Mouse (Mus musculus) stomach, embryonic 16.5 days (tissue): ENCODE measurements around the gene Igf2bp1. TPM values are rescaled to one million over a fixed set of nuclear protein-coding genes. Genes with fewer than 3 reads are reported as not detected.

Experiments
- ATAC-seq: fragments of 200-750 bp; cut with Nextera tagmentation; 2 replicates; pipeline ENCODE4 v1.8.0; 2017; ENCODE audit warnings: moderate number of reproducible peaks, moderate TSS enrichment; ENCODE audit not compliant: insufficient read depth, low FRiP score
- H3K27ac ChIP-seq: fragments of 300-500 bp; sonication (generic); 2 replicates; pipeline ENCODE4 v1.5.1; 2014; ENCODE audit warnings: low read length
- H3K27me3 ChIP-seq: fragments of 300-500 bp; sonication (generic); 2 replicates; pipeline ENCODE4 v1.6.1; 2014; ENCODE audit warnings: low read length, control low read depth, mixed read lengths; ENCODE audit not compliant: control insufficient read depth, insufficient read depth
- H3K36me3 ChIP-seq: fragments of 300-500 bp; sonication (generic); 2 replicates; pipeline ENCODE4 v1.6.1; 2014; ENCODE audit warnings: low read length; ENCODE audit not compliant: control insufficient read depth, insufficient read depth
- H3K4me1 ChIP-seq: fragments of 300-500 bp; sonication (generic); 2 replicates; pipeline ENCODE4 v1.6.1; 2014; ENCODE audit warnings: low read length, control low read depth, mixed read lengths; ENCODE audit not compliant: control insufficient read depth, insufficient read depth
- H3K4me2 ChIP-seq: fragments of 300-500 bp; sonication (generic); 2 replicates; pipeline ENCODE4 v1.6.1; 2014; ENCODE audit warnings: low read depth, low read length, mixed read lengths
- H3K4me3 ChIP-seq: fragments of 300-500 bp; sonication (generic); replicated peaks from 2 replicates; pipeline ENCODE4 v1.5.1; 2014; ENCODE audit warnings: mild to moderate bottlenecking, low read length
- H3K9ac ChIP-seq: fragments of 300-500 bp; sonication (generic); 2 replicates; pipeline ENCODE4 v1.6.1; 2014; ENCODE audit warnings: low read length
- H3K9me3 ChIP-seq: fragments of 300-500 bp; sonication (generic); replicated peaks from 2 replicates; pipeline ENCODE4 v1.6.1; 2016; ENCODE audit warnings: low read length, control low read depth; ENCODE audit not compliant: control insufficient read depth
- WGBS: fragments of 180-500 bp; shearing (Covaris S2); extraction: QIAGEN DNeasy Blood & Tissue Kit; methylation state at CpG from one replicate; pipeline ENCODE4 v1.1.7; 2014; 5-methylcytosine and 5-hydroxymethylcytosine counted together
- polyA plus RNA-seq: library from polyadenylated mRNA; unstranded; fragments of >200 nt; fragmentation: Nextera tagmentation; extraction: Ambion mirVana; gene quantifications from 2 replicates; pipeline ENCODE4 v1.2.1, GENCODE M21; 2015

Igf2bp1 gene
- 24.1 and 26.7 TPM in 2 replicates for polyA plus RNA-seq

- peak within 1 kb of the TSS; percentile 96 for H3K9ac ChIP-seq
- 0 out of 2 replicates have a peak, but pooled peaks cover 3% of the 10 kb centered on the region for H3K27me3 ChIP-seq
- H3K27ac ChIP-seq = peak within 1 kb of the TSS; percentile 92
- H3K36me3 ChIP-seq = no peaks in the 10 kb centered on the region
- WGBS = under 1% methylated on average over 68 of the region's 74 CpGs
- ATAC-seq = peak; percentile 61; the same call in 1 of the 2 replicates
- peak within 1 kb of the TSS; percentile 84 for H3K4me3 ChIP-seq
- H3K4me2 ChIP-seq = peak within 1 kb of the TSS; percentile 92
- H3K9me3 ChIP-seq = no peaks in the 10 kb centered on the region
- H3K4me1 ChIP-seq = peaks cover 30% of the 10 kb centered on the region
Observed at GRCm38 (mm10) chr11:96005403-96006271, at the start of gene Igf2bp1. Gene Igf2bp1, minus strand, starts transcription at chr11:96005940.

- no peak overlapping the region for H3K4me3 ChIP-seq
- 92% methylated on average over 3 of the region's 3 CpGs for WGBS
- no peak for ATAC-seq
Observed at GRCm38 (mm10) chr11:96050854-96051253, 45.1 kb upstream of the Igf2bp1 start.

GRCm38 (mm10) chr11:96049939-96050338 lies 44.2 kb upstream of the Igf2bp1 start:
- ATAC-seq = no peak
- Histone ChIP-seq H3K4me3 (no peak overlapping the region), H3K9me3 (no peaks in the 10 kb centered on the region), H3K4me1 (no peaks in the 10 kb centered on the region), H3K27ac (no peak overlapping the region), H3K36me3 (peaks cover 23% of the 10 kb centered on the region), H3K27me3 (no peaks in the 10 kb centered on the region), H3K4me2 (no peak overlapping the region), H3K9ac (no peak overlapping the region)
- 82% methylated on average over 4 of the region's 4 CpGs for WGBS

More at GRCm38 (mm10) chr11:96050854-96051253, 45.1 kb upstream of the Igf2bp1 start:
- H3K4me1 ChIP-seq = no peaks in the 10 kb centered on the region
- H3K9ac ChIP-seq = no peak overlapping the region
- no peaks in the 10 kb centered on the region for H3K27me3 ChIP-seq
- no peak overlapping the region for H3K27ac ChIP-seq
- peaks cover 21% of the 10 kb centered on the region for H3K36me3 ChIP-seq
- H3K9me3 ChIP-seq = no peaks in the 10 kb centered on the region
- no peak overlapping the region for H3K4me2 ChIP-seq

GRCm38 (mm10) chr11:96047469-96048373 lies 42.0 kb upstream of the Igf2bp1 start:
- Histone ChIP-seq H3K27me3 (no peaks in the 10 kb centered on the region), H3K9ac (no peak overlapping the region), H3K9me3 (no peaks in the 10 kb centered on the region), H3K4me1 (no peaks in the 10 kb centered on the region), H3K4me3 (no peak overlapping the region), H3K36me3 (peaks cover 19% of the 10 kb centered on the region), H3K27ac (no peak overlapping the region), H3K4me2 (no peak overlapping the region)
- no peak for ATAC-seq
- WGBS = 77% methylated on average over 4 of the region's 4 CpGs

GRCm38 (mm10) chr11:96046793-96047192 lies 41.1 kb upstream of the Igf2bp1 start:
- Histone ChIP-seq H3K4me3 (no peak overlapping the region), H3K36me3 (peaks cover 21% of the 10 kb centered on the region; the same call in 1 of the 2 replicates), H3K4me2 (no peak overlapping the region), H3K27me3 (no peaks in the 10 kb centered on the region), H3K9ac (no peak overlapping the region), H3K9me3 (no peaks in the 10 kb centered on the region), H3K4me1 (no peaks in the 10 kb centered on the region), H3K27ac (no peak overlapping the region)
- ATAC-seq = no peak
- WGBS = 70% methylated on average over 2 of the region's 2 CpGs

- no peaks in the 10 kb centered on the region for H3K27me3 ChIP-seq
- H3K27ac ChIP-seq = no peak overlapping the region
- no peak overlapping the region for H3K4me3 ChIP-seq
- H3K4me1 ChIP-seq = no peaks in the 10 kb centered on the region
- H3K36me3 ChIP-seq = peaks cover 18% of the 10 kb centered on the region; the same call in 1 of the 2 replicates
- no peak overlapping the region for H3K9ac ChIP-seq
- ATAC-seq = no peak
- no peak overlapping the region for H3K4me2 ChIP-seq
- H3K9me3 ChIP-seq = no peaks in the 10 kb centered on the region
- 78% methylated on average over 8 of the region's 8 CpGs for WGBS
Observed at GRCm38 (mm10) chr11:96046028-96046427, 40.3 kb upstream of the Igf2bp1 start.

GRCm38 (mm10) chr11:96044803-96045567 lies 39.2 kb upstream of the Igf2bp1 start:
- no peak for ATAC-seq
- H3K4me1 ChIP-seq = no peaks in the 10 kb centered on the region
- H3K27ac ChIP-seq = no peak overlapping the region
- no peaks in the 10 kb centered on the region for H3K27me3 ChIP-seq
- WGBS = 88% methylated on average over 11 of the region's 11 CpGs
- H3K9ac ChIP-seq = no peak overlapping the region
- H3K4me2 ChIP-seq = no peak overlapping the region
- H3K36me3 ChIP-seq = peaks cover 18% of the 10 kb centered on the region; the same call in 1 of the 2 replicates
- H3K9me3 ChIP-seq = no peaks in the 10 kb centered on the region
- no peak overlapping the region for H3K4me3 ChIP-seq

- no peak overlapping the region for H3K9ac ChIP-seq
- H3K4me1 ChIP-seq = peaks cover 16% of the 10 kb centered on the region
- WGBS = 81% methylated on average over 1 of the region's 1 CpGs
- no peak overlapping the region for H3K4me3 ChIP-seq
- H3K27me3 ChIP-seq = no peaks in the 10 kb centered on the region
- peaks cover 9% of the 10 kb centered on the region; the same call in 1 of the 2 replicates for H3K36me3 ChIP-seq
- H3K9me3 ChIP-seq = no peaks in the 10 kb centered on the region
- ATAC-seq = no peak
- no peak overlapping the region for H3K27ac ChIP-seq
- no peak overlapping the region for H3K4me2 ChIP-seq
Observed at GRCm38 (mm10) chr11:96038560-96038959, 32.8 kb upstream of the Igf2bp1 start.
